Mouse (Mus musculus): Measurements from ENCODE around the gene Veph1. TPM values are rescaled to one million over a fixed set of nuclear protein-coding genes. Genes with fewer than 3 reads are reported as not detected.

Gene Veph1
- polyA plus RNA-seq, 1 experiment from 2014 or later: 0.77 TPM

DNA sequence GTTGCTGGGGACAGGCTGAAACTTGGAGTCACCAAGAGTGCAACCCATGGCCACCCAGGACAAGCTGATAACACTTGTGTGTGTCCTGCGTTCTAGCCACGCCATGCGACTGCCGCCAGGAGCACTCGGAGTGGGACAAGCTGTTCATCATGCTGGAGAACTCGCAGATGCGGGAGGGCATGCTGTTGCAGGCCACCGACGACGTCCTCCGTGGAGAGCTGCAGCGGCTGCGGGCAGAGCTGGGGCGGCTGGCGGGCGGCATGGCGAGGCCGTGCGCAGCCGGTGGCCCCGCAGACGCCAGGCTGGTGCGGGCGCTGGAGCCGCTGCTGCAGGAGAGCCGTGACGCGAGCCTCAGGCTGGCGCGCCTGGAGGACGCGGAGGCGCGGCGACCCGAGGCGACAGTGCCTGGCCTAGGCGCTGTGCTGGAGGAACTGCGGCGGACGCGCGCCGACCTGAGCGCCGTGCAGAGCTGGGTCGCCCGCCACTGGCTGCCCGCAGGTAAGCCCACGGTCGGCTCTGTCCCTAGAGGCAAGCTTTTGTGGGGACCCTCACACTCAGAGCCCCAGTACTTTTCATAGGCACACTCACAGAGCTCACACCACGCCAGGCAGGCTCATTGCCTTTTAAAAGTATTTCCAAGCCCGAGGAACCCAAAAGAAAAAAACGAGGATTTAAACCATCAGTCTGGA, 75.9 kb downstream of the Veph1 start:
- peak overlapping the region; percentile 62 for H3K4me3 ChIP-seq
- H3K27ac ChIP-seq: peak overlapping the region; percentile 63
- no peaks in the 10 kb centered on the region for H3K36me3 ChIP-seq
- H3K9ac ChIP-seq: peak overlapping the region; percentile 58
- peaks cover 8% of the 10 kb centered on the region for H3K4me1 ChIP-seq (replicated peaks)
- peak; percentile 84 for ATAC-seq (replicated peaks; ENCODE audit: insufficient number of reproducible peaks, insufficient read depth, low FRiP score, low read depth)
- H3K27me3 ChIP-seq: peaks cover 8% of the 10 kb centered on the region
- H3K9me3 ChIP-seq (replicated peaks): no peaks in the 10 kb centered on the region
- under 1% methylated on average over 54 of the region's 54 CpGs for WGBS
- H3K4me2 ChIP-seq: peak overlapping the region; percentile 97

DNA sequence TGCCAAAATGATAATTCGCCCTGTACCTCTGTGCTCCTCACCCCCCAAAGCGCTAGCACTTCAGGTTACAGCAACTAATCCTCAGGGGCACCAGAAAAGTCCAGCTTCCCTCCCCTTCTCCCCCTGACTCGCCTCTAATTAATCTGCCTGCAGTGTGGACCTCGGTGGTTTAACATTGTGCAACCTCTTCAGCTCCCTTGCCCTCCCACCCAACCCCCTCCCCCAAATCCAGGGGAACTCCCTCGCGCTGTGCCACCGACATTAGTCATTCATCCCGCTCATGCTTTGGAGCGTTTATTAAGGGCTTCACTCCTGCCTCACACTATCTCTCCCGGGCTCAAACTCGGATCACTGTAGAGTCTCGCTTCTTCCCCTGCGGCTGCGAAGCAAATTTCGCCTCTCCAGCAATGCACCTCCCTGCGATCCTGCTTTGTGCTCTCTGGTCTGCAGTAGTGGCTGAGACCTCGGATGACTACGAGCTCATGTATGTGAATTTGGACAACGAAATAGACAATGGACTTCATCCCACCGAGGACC, 76.9 kb downstream of the Veph1 start, which contains the start of gene Ptx3:
Ptx3 (plus strand) TSS at position 256 of the 537 bp plus-strand sequence.
- peak within 1 kb of the TSS; percentile 62 for H3K4me3 ChIP-seq
- H3K27ac ChIP-seq: peak within 1 kb of the TSS; percentile 63
- H3K4me2 ChIP-seq: peak within 1 kb of the TSS; percentile 97
- H3K9me3 ChIP-seq (replicated peaks): no peaks in the 10 kb centered on the region
- H3K27me3 ChIP-seq: peaks cover 8% of the 10 kb centered on the region
- H3K9ac ChIP-seq: peak within 1 kb of the TSS; percentile 58
- H3K36me3 ChIP-seq: no peaks in the 10 kb centered on the region
- no peak for ATAC-seq (replicated peaks; ENCODE audit: insufficient number of reproducible peaks, insufficient read depth, low FRiP score, low read depth)
- peaks cover 8% of the 10 kb centered on the region for H3K4me1 ChIP-seq (replicated peaks)
- 7% methylated on average over 20 of the region's 20 CpGs for WGBS

DNA sequence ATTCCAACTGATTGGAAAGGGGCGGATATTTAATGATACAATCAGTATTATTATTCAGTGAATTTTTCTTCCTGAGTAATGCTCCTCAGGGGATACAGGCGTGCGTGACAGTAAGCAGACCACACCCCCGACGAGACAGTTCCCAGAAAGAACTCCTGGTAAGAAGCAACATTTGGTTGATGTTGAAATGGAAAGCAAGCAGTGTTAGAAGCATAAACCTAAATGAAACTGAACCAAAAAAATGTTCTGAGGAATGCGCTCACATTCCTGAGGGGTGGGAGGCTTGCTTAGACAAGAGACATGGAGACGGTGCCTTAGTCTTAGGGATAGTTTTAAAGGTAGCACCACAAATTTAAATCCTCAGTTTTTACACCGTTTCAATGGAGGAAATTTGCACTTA, 80.9 kb downstream of the Veph1 start:
- Histone ChIP-seq H3K4me3 (no peak overlapping the region), H3K4me2 (no peak overlapping the region), H3K9ac (no peak overlapping the region), H3K36me3 (no peaks in the 10 kb centered on the region), H3K9me3 (replicated peaks) (no peaks in the 10 kb centered on the region), H3K4me1 (replicated peaks) (peaks cover 2% of the 10 kb centered on the region; the same call in 1 of the 2 replicates), H3K27me3 (peaks cover 3% of the 10 kb centered on the region; the same call in 1 of the 2 replicates), H3K27ac (no peak overlapping the region)
- no peak for ATAC-seq (replicated peaks; ENCODE audit: insufficient number of reproducible peaks, insufficient read depth, low FRiP score, low read depth)
- WGBS: 48% methylated on average over 8 of the region's 8 CpGs

DNA sequence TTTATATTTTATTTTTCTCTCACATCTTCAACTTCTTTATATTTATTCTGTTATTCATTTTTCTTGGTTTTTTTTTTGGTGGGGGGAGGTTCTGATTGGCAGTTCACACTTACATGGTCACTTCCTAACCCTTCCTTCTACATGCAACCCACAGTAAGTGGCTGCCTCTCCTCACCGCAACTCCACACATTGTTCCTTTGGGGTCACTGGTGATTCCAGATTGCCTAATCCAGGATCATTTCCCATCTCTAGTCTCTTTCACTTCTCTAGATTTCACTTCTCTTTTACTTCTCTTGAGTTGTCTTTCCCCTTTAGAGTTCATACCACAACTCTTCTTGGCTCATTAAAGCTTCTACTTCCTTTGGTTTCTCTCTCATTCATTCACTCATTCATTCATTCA, 83.1 kb downstream of the Veph1 start:
- Histone ChIP-seq H3K9me3 (replicated peaks) (no peaks in the 10 kb centered on the region), H3K4me2 (no peak overlapping the region), H3K36me3 (no peaks in the 10 kb centered on the region), H3K27me3 (no peaks in the 10 kb centered on the region), H3K4me1 (replicated peaks) (no peaks in the 10 kb centered on the region), H3K4me3 (no peak overlapping the region), H3K9ac (no peak overlapping the region), H3K27ac (no peak overlapping the region)
- no peak for ATAC-seq (replicated peaks; ENCODE audit: insufficient number of reproducible peaks, insufficient read depth, low FRiP score, low read depth)
- 82% methylated on average over 1 of the region's 1 CpGs for WGBS

DNA sequence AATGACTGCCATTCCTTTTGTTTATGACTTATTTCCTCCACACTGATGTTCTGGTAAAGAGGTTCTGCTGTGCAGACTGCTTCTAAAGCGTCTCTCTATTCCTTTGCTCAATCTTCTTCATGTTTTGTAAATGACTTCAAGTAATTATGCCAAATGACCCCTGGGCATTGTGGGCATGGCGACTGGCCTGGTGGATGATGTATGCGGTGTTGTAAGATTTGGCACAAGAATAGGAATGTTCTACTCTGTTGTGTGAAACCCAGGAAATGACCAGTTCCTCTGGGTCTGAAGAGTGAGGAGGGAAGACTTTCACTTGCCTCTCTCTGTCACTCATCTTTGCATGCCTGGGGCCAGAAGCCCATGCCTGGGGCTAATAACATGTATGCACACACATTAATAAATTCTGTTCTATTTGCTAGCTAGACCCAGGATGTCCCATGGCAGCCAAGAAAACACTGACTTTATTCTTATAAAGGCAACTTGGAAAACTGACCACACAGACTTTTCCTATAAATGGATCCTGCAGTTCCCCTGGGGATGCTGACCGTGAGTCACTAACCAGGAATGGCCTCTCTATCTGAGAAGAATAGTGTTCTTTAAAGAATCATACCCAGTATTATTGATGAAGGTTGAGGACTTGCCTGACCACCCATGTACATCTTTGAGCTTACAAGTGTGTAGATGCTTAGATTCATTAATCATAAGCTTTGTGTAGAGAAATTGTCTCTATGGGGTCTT, 87.6 kb downstream of the Veph1 start:
- no peaks in the 10 kb centered on the region for H3K27me3 ChIP-seq
- H3K4me2 ChIP-seq: no peak overlapping the region
- H3K27ac ChIP-seq: no peak overlapping the region
- no peaks in the 10 kb centered on the region for H3K4me1 ChIP-seq (replicated peaks)
- H3K4me3 ChIP-seq: no peak overlapping the region
- H3K9me3 ChIP-seq (replicated peaks): no peaks in the 10 kb centered on the region
- no peak for ATAC-seq (replicated peaks; ENCODE audit: insufficient number of reproducible peaks, insufficient read depth, low FRiP score, low read depth)
- H3K36me3 ChIP-seq: no peaks in the 10 kb centered on the region
- WGBS: 71% methylated on average over 4 of the region's 4 CpGs
- no peak overlapping the region for H3K9ac ChIP-seq

DNA sequence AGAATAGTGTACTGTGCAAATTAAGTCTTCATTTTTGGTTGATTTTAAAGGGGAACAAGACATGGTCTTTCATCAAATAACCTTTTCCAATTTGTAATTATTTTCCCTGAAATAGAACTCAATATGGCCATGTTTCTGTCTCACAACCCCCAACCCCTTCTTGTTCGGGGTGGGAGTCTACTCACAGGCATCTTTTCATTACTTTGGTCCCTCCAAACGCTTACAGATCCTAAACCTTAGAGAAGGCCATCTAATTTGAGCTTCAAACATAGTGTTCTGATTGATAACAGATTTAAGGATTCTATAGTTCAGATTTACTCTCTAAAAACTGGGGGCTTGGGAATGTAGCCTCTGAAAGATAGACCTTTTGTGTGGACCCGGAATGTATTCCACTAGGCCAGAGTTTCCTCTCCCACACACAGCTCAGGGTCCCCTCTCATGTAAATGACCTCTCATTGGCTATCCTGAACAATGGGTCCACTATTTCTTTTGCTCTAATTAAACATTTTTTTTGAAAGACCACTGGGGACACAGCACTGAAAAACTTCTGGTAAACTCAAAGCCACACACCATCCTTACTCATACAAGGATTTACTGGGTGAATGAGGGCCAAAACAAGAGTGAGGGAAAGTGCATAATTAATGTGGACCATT, 102.6 kb downstream of the Veph1 start:
- Histone ChIP-seq H3K4me2 (no peak overlapping the region), H3K4me1 (replicated peaks) (no peaks in the 10 kb centered on the region), H3K9ac (no peak overlapping the region), H3K36me3 (no peaks in the 10 kb centered on the region), H3K4me3 (no peak overlapping the region), H3K27ac (no peak overlapping the region), H3K27me3 (no peaks in the 10 kb centered on the region), H3K9me3 (replicated peaks) (no peaks in the 10 kb centered on the region)
- ATAC-seq (replicated peaks; ENCODE audit: insufficient number of reproducible peaks, insufficient read depth, low FRiP score, low read depth): no peak
- 75% methylated on average over 3 of the region's 3 CpGs for WGBS

DNA sequence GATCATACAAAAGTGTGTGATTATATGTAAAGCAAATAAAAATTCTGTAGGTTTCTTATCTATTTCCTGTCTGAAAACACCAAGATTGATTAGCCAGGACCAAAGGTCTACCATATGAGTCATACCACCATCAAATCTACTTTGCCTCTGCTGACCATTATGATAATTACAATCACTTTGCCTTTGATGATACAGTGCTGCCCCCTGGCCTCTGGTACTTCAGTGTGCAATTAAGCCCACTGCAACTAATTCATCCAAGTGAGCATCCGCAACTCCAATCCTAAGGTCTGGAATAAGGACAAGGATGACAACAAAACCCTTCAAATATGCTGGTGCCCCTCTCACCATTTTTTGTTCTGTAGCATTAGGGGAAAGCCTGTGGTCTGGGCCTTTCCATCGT, 117.0 kb downstream of the Veph1 start:
- no peak overlapping the region for H3K4me2 ChIP-seq
- H3K4me3 ChIP-seq: no peak overlapping the region
- no peak for ATAC-seq (replicated peaks; ENCODE audit: insufficient number of reproducible peaks, insufficient read depth, low FRiP score, low read depth)
- H3K9ac ChIP-seq: no peak overlapping the region
- no peaks in the 10 kb centered on the region for H3K9me3 ChIP-seq (replicated peaks)
- H3K36me3 ChIP-seq: no peaks in the 10 kb centered on the region
- no peak overlapping the region for H3K27ac ChIP-seq
- 66% methylated on average over 2 of the region's 2 CpGs for WGBS
- H3K27me3 ChIP-seq: no peaks in the 10 kb centered on the region
- H3K4me1 ChIP-seq (replicated peaks): no peaks in the 10 kb centered on the region

DNA sequence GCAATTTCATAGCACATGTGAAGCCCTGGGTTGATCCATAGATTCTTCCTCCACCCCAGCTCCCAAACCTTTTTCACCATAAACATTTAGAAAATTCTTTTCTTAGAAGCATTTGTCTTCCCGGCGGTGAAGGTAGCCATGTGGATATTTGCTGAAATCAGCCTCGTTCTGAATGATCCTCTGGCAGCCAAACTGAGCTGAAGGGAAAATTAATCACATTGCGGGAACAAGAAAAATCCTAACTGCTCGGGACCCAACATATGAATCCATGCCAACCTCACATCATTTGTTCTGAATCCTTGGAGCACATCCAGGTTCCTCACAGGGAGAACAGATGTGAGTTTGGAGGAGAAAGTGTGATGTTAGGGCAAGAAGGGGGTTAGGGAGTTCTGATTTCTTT, 123.7 kb downstream of the Veph1 start:
- H3K36me3 ChIP-seq: no peaks in the 10 kb centered on the region
- no peak for ATAC-seq (replicated peaks; ENCODE audit: insufficient number of reproducible peaks, insufficient read depth, low FRiP score, low read depth)
- no peaks in the 10 kb centered on the region for H3K9me3 ChIP-seq (replicated peaks)
- H3K4me3 ChIP-seq: no peak overlapping the region
- H3K4me2 ChIP-seq: no peak overlapping the region
- H3K27me3 ChIP-seq: no peaks in the 10 kb centered on the region
- WGBS: 64% methylated on average over 5 of the region's 5 CpGs
- H3K9ac ChIP-seq: no peak overlapping the region
- no peaks in the 10 kb centered on the region for H3K4me1 ChIP-seq (replicated peaks)
- H3K27ac ChIP-seq: no peak overlapping the region

DNA sequence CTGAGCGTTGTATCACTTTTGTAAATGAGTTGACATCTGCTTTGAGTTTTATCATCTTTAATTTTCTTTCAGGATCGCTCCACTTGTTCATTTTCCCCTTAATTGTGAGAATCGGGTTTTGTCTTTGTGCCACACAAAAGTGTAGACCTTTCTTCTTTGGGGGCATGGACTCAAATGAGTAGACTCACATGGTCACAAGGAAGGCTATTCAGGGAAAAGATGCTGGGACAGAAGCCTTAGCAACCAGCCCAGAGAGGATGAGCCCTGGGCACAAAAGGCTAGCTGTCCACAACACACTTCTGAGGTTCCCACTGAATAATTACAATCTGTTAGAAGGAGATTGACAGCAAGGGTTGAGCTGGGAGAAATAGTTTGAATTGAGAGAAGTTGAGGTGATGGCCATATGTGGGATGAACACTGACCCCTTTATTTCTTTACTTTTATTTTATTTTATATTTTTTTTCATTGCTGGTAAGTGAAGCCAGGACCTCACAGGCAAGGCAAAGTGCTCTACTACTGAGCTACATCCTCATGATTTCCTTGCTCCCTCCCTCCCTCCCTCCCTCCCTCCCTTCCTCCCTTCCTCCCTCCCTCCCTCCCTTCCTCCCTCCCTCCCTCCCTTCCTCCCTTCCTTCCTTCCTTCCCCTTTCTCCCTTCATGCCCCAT, 126.6 kb downstream of the Veph1 start:
- ATAC-seq (replicated peaks; ENCODE audit: insufficient number of reproducible peaks, insufficient read depth, low FRiP score, low read depth): no peak
- H3K9ac ChIP-seq: no peak overlapping the region
- H3K4me1 ChIP-seq (replicated peaks): no peaks in the 10 kb centered on the region
- 78% methylated on average over 3 of the region's 3 CpGs for WGBS
- no peak overlapping the region for H3K4me2 ChIP-seq
- H3K27me3 ChIP-seq: no peaks in the 10 kb centered on the region
- H3K4me3 ChIP-seq: no peak overlapping the region
- no peaks in the 10 kb centered on the region for H3K36me3 ChIP-seq
- no peaks in the 10 kb centered on the region for H3K9me3 ChIP-seq (replicated peaks)
- no peak overlapping the region for H3K27ac ChIP-seq

DNA sequence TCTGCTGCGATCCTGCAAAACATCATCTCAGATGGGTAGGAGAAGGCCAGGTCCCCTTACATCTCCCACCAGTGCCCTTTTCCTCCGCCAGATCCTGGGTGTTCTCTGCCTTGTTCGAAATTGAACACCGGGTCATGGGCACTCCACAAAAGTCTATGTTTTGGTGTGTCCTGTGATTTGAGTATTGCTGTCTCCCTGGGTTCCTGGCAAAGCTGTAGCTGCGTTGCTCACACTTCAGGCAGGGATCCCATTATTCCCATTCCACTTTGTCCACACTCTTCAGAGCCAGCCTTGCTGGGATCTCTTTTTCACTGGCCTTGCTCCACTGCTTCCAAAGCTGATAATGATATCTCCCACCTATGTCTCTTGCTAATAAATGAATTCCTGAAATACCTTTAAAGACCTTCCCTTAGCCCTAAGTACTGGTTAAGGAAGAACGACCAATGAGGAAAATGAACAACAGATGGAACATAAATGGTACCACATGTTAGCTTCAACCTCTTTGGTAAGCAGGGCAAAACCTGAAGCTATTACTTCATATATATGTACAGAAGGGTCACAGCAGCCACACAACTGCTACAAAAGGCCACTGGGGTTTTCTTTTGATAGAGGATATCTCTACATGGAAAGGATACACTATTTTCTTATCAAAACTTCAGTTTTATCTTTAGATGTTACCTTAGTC, 129.9 kb downstream of the Veph1 start:
- ATAC-seq (replicated peaks; ENCODE audit: insufficient number of reproducible peaks, insufficient read depth, low FRiP score, low read depth): no peak
- WGBS: 69% methylated on average over 6 of the region's 6 CpGs
- Histone ChIP-seq H3K4me3 (no peak overlapping the region), H3K27ac (no peak overlapping the region), H3K9ac (no peak overlapping the region), H3K27me3 (no peaks in the 10 kb centered on the region), H3K4me2 (no peak overlapping the region), H3K4me1 (replicated peaks) (0 out of 2 replicates have a peak, but pooled peaks cover 2% of the 10 kb centered on the region), H3K9me3 (replicated peaks) (no peaks in the 10 kb centered on the region), H3K36me3 (no peaks in the 10 kb centered on the region)

All from heart, embryonic 15.5 days (tissue).